Mouse (Mus musculus): ENCODE results near the gene Gm17387.

DNA sequence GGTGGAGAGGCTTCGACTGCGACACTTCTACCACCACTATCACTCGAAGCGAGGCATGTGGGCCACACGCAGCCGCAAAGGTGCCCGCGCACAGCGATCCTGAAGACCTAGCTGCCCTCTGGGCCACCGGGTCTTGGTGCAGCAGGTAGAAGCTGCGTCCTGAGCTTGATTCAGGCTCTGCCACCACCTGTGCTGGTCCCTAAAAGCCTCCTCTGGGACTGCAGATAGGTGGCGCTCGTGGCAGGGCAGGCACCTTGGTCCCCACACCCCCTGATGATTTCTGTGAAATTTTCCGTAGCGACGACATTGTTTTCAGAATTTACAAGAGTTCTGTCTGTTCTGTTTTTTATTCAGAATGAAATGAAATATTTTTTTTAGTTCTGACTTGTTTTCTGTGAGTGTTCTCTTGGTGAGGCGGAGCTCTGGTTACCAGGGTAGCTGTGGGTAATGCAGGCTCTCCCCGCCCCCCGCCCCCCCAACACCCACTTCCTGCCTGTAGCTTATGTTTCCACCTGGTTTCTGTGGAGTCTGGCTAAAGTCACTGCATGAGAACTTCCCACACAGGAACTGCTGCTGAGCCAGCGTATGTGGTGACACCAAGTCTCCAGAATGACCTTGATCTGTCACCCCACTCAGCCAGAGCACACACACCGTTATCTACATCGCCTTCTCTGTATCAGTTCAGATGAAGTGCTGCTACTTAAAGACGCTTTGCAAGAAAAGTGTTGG lies 43.2 kb downstream of the Gm17387 start:
- TF ChIP-seq CTCF (IDR thresholded peaks at IDR 0.05; ENCODE audit: control insufficient read depth, insufficient read depth, insufficient replicate concordance, low read depth, low read length) (peak; percentile 49; the same call in 1 of the 2 replicates), POLR2A (IDR thresholded peaks at IDR 0.05; ENCODE audit: control insufficient read depth, low read depth, low read length) (no peak)
